In genomic region chr1:119082231-119082991, GRCm38 (mm10) we compare ENCODE assay signal across 8 mouse cellular contexts. TPM values are rescaled to one million over a fixed set of nuclear protein-coding genes. Genes with fewer than 3 reads are reported as not detected.
DNase-seq lines count a peak whose midpoint lies in the region; ATAC-seq and TF ChIP-seq lines count a peak whose summit lies in the region.
"Had no signal": no experiment of that assay in that cellular context is flagged by ENCODE, and none has a peak within 500 bp of the region (broad histone marks: within the 10 kb centered on the region; RNA-seq: fewer than 3 reads in every experiment).

No protein-coding gene starts in this region.

- peak overlapping the region; percentile 72 for H3K27ac ChIP-seq in ES-Bruce4 (ENCODE audit: insufficient read depth, low read length)

- peak overlapping the region; percentile 16 for H3K9ac ChIP-seq in ES-Bruce4 (ENCODE audit: low read depth, poor library complexity, severe bottlenecking)

- H3K4me1 ChIP-seq in ES-Bruce4 (ENCODE audit: control insufficient read depth, insufficient read depth, low read length), result peaks cover 4% of the 10 kb centered on the region

- peak; percentile 61 for ATAC-seq in common myeloid progenitor, adult 5-6 weeks (replicated peaks; ENCODE audit: low read depth, poor library complexity, severe bottlenecking)

- no peak for TF ChIP-seq POLR2A in ES-Bruce4 (IDR thresholded peaks at IDR 0.05; ENCODE audit: insufficient read depth, low read length)

- no peaks in the 10 kb centered on the region for H3K27me3 ChIP-seq in ES-Bruce4 (ENCODE audit: control insufficient read depth, insufficient read depth, low read length, poor library complexity, severe bottlenecking)

- intact Hi-C loops in heart, postnatal 10 days (cut with DNase I), result loop anchor here (5.0 to 10.0 kb wide), 2 partner anchors 235 to 768 kb away; partner anchors contain the start of gene Tsn

- TF ChIP-seq CTCF in ES-Bruce4 (IDR thresholded peaks at IDR 0.05; ENCODE audit: low read depth, low read length), result peak; percentile 82

- H3K36me3 ChIP-seq in ES-Bruce4 (ENCODE audit: control insufficient read depth, insufficient read depth, low read length, poor library complexity, severe bottlenecking), result no peaks in the 10 kb centered on the region

- DNase-seq in A20 (ENCODE audit: low read depth, low spot score), result peak; percentile 10
- peak; percentile 39 to 67 for DNase-seq in heart, postnatal 10 days
- DNase-seq in layer of hippocampus, adult 11-12 months (ENCODE audit: low spot score), result peak; percentile 55
- peak; percentile 42 for DNase-seq in lung, postnatal 10 days
- DNase-seq in right cerebral cortex, postnatal 10 days (ENCODE audit: low spot score in 2 of 2), result peak; percentile 35 to 56

- TF ChIP-seq EP300 in ES-Bruce4 (IDR thresholded peaks at IDR 0.05; ENCODE audit: insufficient read depth, low read depth, low read length), result 0 out of 2 replicates have a peak, but pooled peaks have one; percentile 15

- no peak overlapping the region for H3K4me3 ChIP-seq in ES-Bruce4 (ENCODE audit: low read depth, low read length)

- H3K9me3 ChIP-seq in ES-Bruce4 (replicated peaks; ENCODE audit: control insufficient read depth, insufficient read depth, low read length, poor library complexity, severe bottlenecking), result no peaks in the 10 kb centered on the region

RNA-seq across cellular contexts. Expression of gene Gli2, which starts 29.0 kb away (rescaled TPM):
- polyA plus RNA-seq in ES-Bruce4 (2011; ENCODE audit: insufficient read depth, insufficient read length, low read depth, missing spikeins), result 8.7 and 10.9 TPM in 2 replicates
- total RNA-seq in common myeloid progenitor, adult 5-6 weeks (2017), result not detected in 2 replicates
- total RNA-seq in heart, postnatal 10 days (2021), result 1 to 10 TPM; 3.8 to 4.2 TPM
- total RNA-seq: hematopoietic stem cell, adult 5-6 weeks had no signal
